Mouse (Mus musculus) testis, adult 2 months (tissue): ENCODE data around the gene Whamm. TPM values are rescaled to one million over a fixed set of nuclear protein-coding genes. Genes with fewer than 3 reads are reported as not detected.

Experiments
- H3K27ac ChIP-seq: fragments of 200-500 bp; 2 replicates; pipeline ENCODE4 v1.5.1; 2012; ENCODE audit warnings: low read depth, low read length; ENCODE audit not compliant: control insufficient read depth, insufficient read depth
- H3K27me3 ChIP-seq: fragments of 200-500 bp; 2 replicates; pipeline ENCODE4 v1.6.1; 2012; ENCODE audit warnings: mild to moderate bottlenecking, low read length, moderate library complexity; ENCODE audit not compliant: control insufficient read depth, insufficient read depth
- H3K36me3 ChIP-seq: fragments of 200-500 bp; 2 replicates; pipeline ENCODE4 v1.6.1; 2012; ENCODE audit warnings: mild to moderate bottlenecking, low read length; ENCODE audit not compliant: control insufficient read depth, insufficient read depth
- H3K4me1 ChIP-seq: fragments of 200-500 bp; 2 replicates; pipeline ENCODE4 v1.6.1; 2012; ENCODE audit warnings: low read length; ENCODE audit not compliant: control insufficient read depth, insufficient read depth
- H3K4me3 ChIP-seq: fragments of 200-500 bp; 2 replicates; pipeline ENCODE4 v1.5.1; 2012; ENCODE audit warnings: low read depth, mild to moderate bottlenecking, low read length, moderate library complexity, mixed read lengths; ENCODE audit not compliant: control insufficient read depth
- CTCF ChIP-seq: fragments of 200-500 bp; IDR thresholded peaks from 2 replicates; pipeline ENCODE4 v1.5.1; 2012; ENCODE audit warnings: low read depth, mild to moderate bottlenecking, inconsistent platforms, low read length, moderate library complexity; ENCODE audit not compliant: control insufficient read depth, insufficient read depth, insufficient replicate concordance
- POLR2A ChIP-seq: fragments of 200-500 bp; IDR thresholded peaks from 2 replicates; pipeline ENCODE4 v1.6.1; 2012; ENCODE audit warnings: low read depth, mild to moderate bottlenecking, inconsistent platforms, low read length, moderate library complexity; ENCODE audit not compliant: control insufficient read depth
- polyA plus RNA-seq: library from polyadenylated mRNA; depleted of rRNA; stranded (reverse); fragments of >200 nt; gene quantifications from 2 replicates; pipeline ENCODE4 v1.2.3, GENCODE M21; 2012

Gene Whamm
- polyA plus RNA-seq, 1 experiment = 22.9 TPM

DNA sequence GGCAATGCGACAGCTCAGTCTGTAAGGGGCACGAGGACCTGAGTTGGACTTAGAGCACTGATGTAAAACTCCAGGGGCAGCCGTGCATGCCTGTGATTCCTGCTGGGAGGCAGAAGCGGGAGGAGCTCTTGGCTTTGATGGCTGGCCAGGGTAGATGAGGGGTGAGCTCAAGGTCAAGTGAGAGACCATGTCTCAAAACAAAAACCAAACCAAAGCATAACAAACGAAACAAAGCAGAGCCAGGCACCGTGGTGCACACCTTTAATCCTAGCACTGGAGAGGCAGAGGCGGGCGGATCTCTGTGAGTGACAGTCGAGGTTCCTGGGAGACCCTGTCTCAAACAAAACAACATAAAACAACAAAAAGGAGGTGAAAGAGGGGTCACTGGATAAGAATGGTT, 44.0 kb downstream of the Whamm start:
- H3K4me3 ChIP-seq = no peak overlapping the region
- H3K36me3 ChIP-seq = no peaks in the 10 kb centered on the region
- no peak overlapping the region for H3K27ac ChIP-seq
- H3K27me3 ChIP-seq = no peaks in the 10 kb centered on the region
- TF ChIP-seq POLR2A = no peak
- TF ChIP-seq CTCF = no peak
- H3K4me1 ChIP-seq = no peaks in the 10 kb centered on the region

DNA sequence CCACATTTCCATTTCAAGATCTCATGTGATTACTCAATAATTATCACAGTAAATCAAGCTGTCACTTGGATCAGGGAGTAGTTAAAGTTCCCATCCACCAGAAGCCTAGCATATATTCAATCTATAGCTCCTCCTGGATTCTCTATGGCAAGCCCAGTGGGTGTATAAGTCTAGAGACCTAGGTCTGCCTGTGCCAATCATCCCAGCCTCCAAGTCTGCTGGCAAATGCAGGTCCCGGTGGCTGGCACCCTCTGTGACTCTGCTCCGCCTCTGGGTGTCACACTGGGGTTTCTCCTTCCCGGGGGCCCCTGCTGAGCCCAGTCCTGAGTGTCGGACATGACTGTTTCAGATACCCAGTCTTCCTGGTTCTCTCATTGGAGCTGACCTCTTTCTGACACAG, 51.7 kb downstream of the Whamm start:
- no peaks in the 10 kb centered on the region for H3K27me3 ChIP-seq
- H3K27ac ChIP-seq = no peak overlapping the region
- H3K4me1 ChIP-seq = no peaks in the 10 kb centered on the region
- TF ChIP-seq POLR2A (no peak), CTCF (no peak)
- no peak overlapping the region for H3K4me3 ChIP-seq
- no peaks in the 10 kb centered on the region for H3K36me3 ChIP-seq

- TF ChIP-seq POLR2A = no peak
- no peak for TF ChIP-seq CTCF
- H3K36me3 ChIP-seq = no peaks in the 10 kb centered on the region
- H3K27me3 ChIP-seq = no peaks in the 10 kb centered on the region
- no peak overlapping the region for H3K27ac ChIP-seq
- no peak overlapping the region for H3K4me3 ChIP-seq
- no peaks in the 10 kb centered on the region for H3K4me1 ChIP-seq
Measured at GRCm38 (mm10) chr7:81623767-81624166, 52.7 kb downstream of the Whamm start.

DNA sequence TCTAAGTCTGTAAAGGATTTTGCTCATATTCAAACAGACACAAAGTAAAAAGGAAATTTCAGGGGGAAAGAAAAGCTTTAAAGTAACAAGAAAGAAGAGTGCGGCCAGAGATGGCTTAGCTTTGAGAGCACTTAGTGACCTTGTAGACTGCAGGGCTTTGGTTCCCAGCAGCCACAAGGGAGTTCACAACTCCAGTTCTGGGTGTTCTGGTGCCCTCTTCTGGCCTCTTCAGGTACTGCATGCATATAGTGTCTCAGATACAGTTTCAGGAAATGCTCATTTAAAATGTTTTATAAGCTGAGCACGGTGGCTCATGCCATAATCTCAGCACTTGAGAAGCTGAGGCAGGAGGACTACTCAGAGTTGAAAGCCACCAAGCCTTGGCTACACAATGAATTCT, 55.4 kb downstream of the Whamm start:
- TF ChIP-seq POLR2A (no peak), CTCF (peak; percentile 59; the same call in 1 of the 2 replicates)
- no peaks in the 10 kb centered on the region for H3K36me3 ChIP-seq
- no peaks in the 10 kb centered on the region for H3K27me3 ChIP-seq
- no peak overlapping the region for H3K4me3 ChIP-seq
- no peaks in the 10 kb centered on the region for H3K4me1 ChIP-seq
- no peak overlapping the region for H3K27ac ChIP-seq

- no peak for TF ChIP-seq POLR2A
- TF ChIP-seq CTCF = no peak
- Histone ChIP-seq H3K27me3 (no peaks in the 10 kb centered on the region), H3K36me3 (no peaks in the 10 kb centered on the region), H3K27ac (no peak overlapping the region), H3K4me3 (no peak overlapping the region), H3K4me1 (no peaks in the 10 kb centered on the region)
Measured at GRCm38 (mm10) chr7:81631261-81631660, 60.2 kb downstream of the Whamm start.

- no peak overlapping the region for H3K4me3 ChIP-seq
- H3K4me1 ChIP-seq = no peaks in the 10 kb centered on the region
- H3K27ac ChIP-seq = no peak overlapping the region
- TF ChIP-seq POLR2A (no peak), CTCF (no peak)
- H3K27me3 ChIP-seq = no peaks in the 10 kb centered on the region
- H3K36me3 ChIP-seq = no peaks in the 10 kb centered on the region
Measured at GRCm38 (mm10) chr7:81632586-81632985, 61.5 kb downstream of the Whamm start.

GRCm38 (mm10) chr7:81641101-81641500, 70.0 kb downstream of the Whamm start:
- H3K4me3 ChIP-seq = no peak overlapping the region
- H3K27me3 ChIP-seq = no peaks in the 10 kb centered on the region
- H3K36me3 ChIP-seq = no peaks in the 10 kb centered on the region
- H3K4me1 ChIP-seq = no peaks in the 10 kb centered on the region
- H3K27ac ChIP-seq = no peak overlapping the region
- TF ChIP-seq POLR2A (no peak), CTCF (no peak)
